Mouse (Mus musculus): ENCODE results near the gene Trub1.

GRCm38 (mm10) chr19:57523363-57523762, 70.7 kb downstream of the Trub1 start:
- TF ChIP-seq EP300 (IDR thresholded peaks at IDR 0.05; ENCODE audit: low read depth), result no peak
- no peak for TF ChIP-seq CTCF (IDR thresholded peaks at IDR 0.05; ENCODE audit: low read depth)
